Mouse (Mus musculus): ENCODE measurements at regions not wholly inside any gene's neighbourhood (a gene's known extent, or its start where the extent isn't known, plus 50 kb on each side); places are given as distances from the start of the nearest gene placed in this dataset.
"Not testable (repeated sequence)": the region's sequence is repeated elsewhere in the genome, so short reads cannot be mapped to it uniquely, and the experiment has no call there.

- DNase-seq (no peak), ATAC-seq (ENCODE audit: insufficient read depth) (no peak)
- H3K4me3 ChIP-seq (ENCODE audit: low read depth, low read length) = no peak overlapping the region
- H3K27ac ChIP-seq (ENCODE audit: low read depth) = no peak overlapping the region
- no peaks in the 10 kb centered on the region for H3K9me3 ChIP-seq (ENCODE audit: low read depth, low read length)
- H3K36me3 ChIP-seq (ENCODE audit: insufficient read depth) = no peaks in the 10 kb centered on the region
- no peak for TF ChIP-seq CTCF (IDR thresholded peaks at IDR 0.05; ENCODE audit: low read depth)
- H3K27me3 ChIP-seq (ENCODE audit: insufficient read depth, low read length) = no peaks in the 10 kb centered on the region
- no peak overlapping the region for H3K9ac ChIP-seq
- 79% methylated on average over 3 of the region's 3 CpGs for WGBS
- no peaks in the 10 kb centered on the region for H3K4me1 ChIP-seq (ENCODE audit: insufficient read depth)
- H3K4me2 ChIP-seq = no peak overlapping the region
These were observed 129.9 kb upstream of the Zranb2 start for GRCm38 (mm10) chr3:157404054-157404453.

- ATAC-seq (ENCODE audit: insufficient read depth) = not testable (repeated sequence)
- WGBS = 43% methylated on average over 1 of the region's 1 CpGs
These were observed 110.5 kb upstream of the Zranb2 start for GRCm38 (mm10) chr3:157423447-157423846.

GRCm38 (mm10) chr3:157426720-157427119 is 107.2 kb upstream of the Zranb2 start:
- TF ChIP-seq CTCF (IDR thresholded peaks at IDR 0.05; ENCODE audit: low read depth) = no peak
- DNase-seq (no peak), ATAC-seq (ENCODE audit: insufficient read depth) (no peak)
- no peak overlapping the region for H3K27ac ChIP-seq (ENCODE audit: low read depth)
- H3K4me3 ChIP-seq (ENCODE audit: low read depth, low read length) = no peak overlapping the region
- no peaks in the 10 kb centered on the region for H3K9me3 ChIP-seq (ENCODE audit: low read depth, low read length)
- no peaks in the 10 kb centered on the region for H3K36me3 ChIP-seq (ENCODE audit: insufficient read depth)
- no peak overlapping the region for H3K9ac ChIP-seq
- no peaks in the 10 kb centered on the region for H3K4me1 ChIP-seq (ENCODE audit: insufficient read depth)
- H3K27me3 ChIP-seq (ENCODE audit: insufficient read depth, low read length) = no peaks in the 10 kb centered on the region
- H3K4me2 ChIP-seq = no peak overlapping the region
- WGBS = 65% methylated on average over 3 of the region's 3 CpGs

More at GRCm38 (mm10) chr3:157423447-157423846, 110.5 kb upstream of the Zranb2 start:
- not testable (repeated sequence) for H3K9me3 ChIP-seq (ENCODE audit: low read depth, low read length); H3K4me3 ChIP-seq (ENCODE audit: low read depth, low read length); H3K4me2 ChIP-seq; H3K9ac ChIP-seq; H3K27ac ChIP-seq (ENCODE audit: low read depth); H3K36me3 ChIP-seq (ENCODE audit: insufficient read depth); H3K4me1 ChIP-seq (ENCODE audit: insufficient read depth); H3K27me3 ChIP-seq (ENCODE audit: insufficient read depth, low read length); DNase-seq

GRCm38 (mm10) chr3:157449794-157450193 is 84.2 kb upstream of the Zranb2 start:
- H3K9me3 ChIP-seq (ENCODE audit: low read depth, low read length) = no peaks in the 10 kb centered on the region
- H3K4me2 ChIP-seq = no peak overlapping the region
- no peaks in the 10 kb centered on the region for H3K4me1 ChIP-seq (ENCODE audit: insufficient read depth)
- peak; percentile 51 for DNase-seq
- no peak overlapping the region for H3K9ac ChIP-seq
- no peak for ATAC-seq (ENCODE audit: insufficient read depth)
- no peaks in the 10 kb centered on the region for H3K27me3 ChIP-seq (ENCODE audit: insufficient read depth, low read length)
- H3K36me3 ChIP-seq (ENCODE audit: insufficient read depth) = no peaks in the 10 kb centered on the region
- H3K27ac ChIP-seq (ENCODE audit: low read depth) = no peak overlapping the region
- H3K4me3 ChIP-seq (ENCODE audit: low read depth, low read length) = no peak overlapping the region
- peak; percentile 66 for TF ChIP-seq CTCF (IDR thresholded peaks at IDR 0.05; ENCODE audit: low read depth)

- WGBS = 73% methylated on average over 2 of the region's 2 CpGs
- H3K36me3 ChIP-seq (ENCODE audit: insufficient read depth) = no peaks in the 10 kb centered on the region
- H3K9ac ChIP-seq = no peak overlapping the region
- H3K4me1 ChIP-seq (ENCODE audit: insufficient read depth) = no peaks in the 10 kb centered on the region
- DNase-seq (peak; percentile 10), ATAC-seq (ENCODE audit: insufficient read depth) (no peak)
- H3K27me3 ChIP-seq (ENCODE audit: insufficient read depth, low read length) = no peaks in the 10 kb centered on the region
- no peak overlapping the region for H3K27ac ChIP-seq (ENCODE audit: low read depth)
- no peak overlapping the region for H3K4me3 ChIP-seq (ENCODE audit: low read depth, low read length)
- H3K9me3 ChIP-seq (ENCODE audit: low read depth, low read length) = no peaks in the 10 kb centered on the region
- no peak for TF ChIP-seq CTCF (IDR thresholded peaks at IDR 0.05; ENCODE audit: low read depth)
- H3K4me2 ChIP-seq = no peak overlapping the region
These were observed 62.4 kb upstream of the Zranb2 start for GRCm38 (mm10) chr3:157471600-157471999.

GRCm38 (mm10) chr3:157472674-157473073 is 61.3 kb upstream of the Zranb2 start:
- no peaks in the 10 kb centered on the region for H3K36me3 ChIP-seq (ENCODE audit: insufficient read depth)
- H3K27ac ChIP-seq (ENCODE audit: low read depth) = no peak overlapping the region
- no peak overlapping the region for H3K9ac ChIP-seq
- no peaks in the 10 kb centered on the region for H3K9me3 ChIP-seq (ENCODE audit: low read depth, low read length)
- DNase-seq (no peak), ATAC-seq (ENCODE audit: insufficient read depth) (no peak)
- H3K4me2 ChIP-seq = no peak overlapping the region
- H3K4me3 ChIP-seq (ENCODE audit: low read depth, low read length) = no peak overlapping the region
- 55% methylated on average over 5 of the region's 5 CpGs for WGBS
- no peaks in the 10 kb centered on the region for H3K27me3 ChIP-seq (ENCODE audit: insufficient read depth, low read length)
- no peaks in the 10 kb centered on the region for H3K4me1 ChIP-seq (ENCODE audit: insufficient read depth)
- TF ChIP-seq CTCF (IDR thresholded peaks at IDR 0.05; ENCODE audit: low read depth) = no peak

GRCm38 (mm10) chr3:157477731-157478130 is 56.2 kb upstream of the Zranb2 start:
- Histone ChIP-seq H3K27me3 (ENCODE audit: insufficient read depth, low read length) (no peaks in the 10 kb centered on the region), H3K9ac (no peak overlapping the region), H3K9me3 (ENCODE audit: low read depth, low read length) (no peaks in the 10 kb centered on the region), H3K4me3 (ENCODE audit: low read depth, low read length) (no peak overlapping the region), H3K36me3 (ENCODE audit: insufficient read depth) (no peaks in the 10 kb centered on the region), H3K4me1 (ENCODE audit: insufficient read depth) (no peaks in the 10 kb centered on the region), H3K4me2 (no peak overlapping the region), H3K27ac (ENCODE audit: low read depth) (no peak overlapping the region)
- ATAC-seq (ENCODE audit: insufficient read depth) (no peak), DNase-seq (no peak)
- TF ChIP-seq CTCF (IDR thresholded peaks at IDR 0.05; ENCODE audit: low read depth) = no peak
- WGBS = 59% methylated on average over 2 of the region's 2 CpGs
